Mouse (Mus musculus) lung, postnatal 0 days (tissue): ENCODE measurements around the gene Fras1. TPM values are rescaled to one million over a fixed set of nuclear protein-coding genes. Genes with fewer than 3 reads are reported as not detected.
A peak's percentile ranks its signal among the peaks of the same experiment; 100 is the strongest.

ENCODE experiments used
- ATAC-seq: fragments of 200-750 bp; cut with Nextera tagmentation; 2 replicates; pipeline ENCODE4 v1.8.0; 2017; ENCODE audit warnings: moderate library complexity
- DNase-seq: peaks from one replicate; pipeline ENCODE4 v3.0.0-alpha.2; 2016; ENCODE audit warnings: low spot score
- H3K27ac ChIP-seq: fragments of 300-500 bp; sonication (generic); 2 replicates; pipeline ENCODE4 v1.5.1; 2014; ENCODE audit warnings: antibody characterized with exemption, mild to moderate bottlenecking, low read length, mixed read lengths
- H3K27me3 ChIP-seq: fragments of 300-500 bp; sonication (generic); replicated peaks from 2 replicates; pipeline ENCODE4 v1.6.1; 2014; ENCODE audit warnings: low read length, mixed read lengths; ENCODE audit not compliant: insufficient read depth
- H3K36me3 ChIP-seq: fragments of 300-500 bp; sonication (generic); 2 replicates; pipeline ENCODE4 v1.6.1; 2014; ENCODE audit warnings: low read length, mixed read lengths; ENCODE audit not compliant: insufficient read depth
- H3K4me1 ChIP-seq: fragments of 300-500 bp; sonication (generic); 2 replicates; pipeline ENCODE4 v1.6.1; 2014; ENCODE audit warnings: antibody characterized with exemption, low read depth, low read length, mixed read lengths; ENCODE audit not compliant: insufficient read depth
- H3K4me2 ChIP-seq: fragments of 300-500 bp; sonication (generic); replicated peaks from 2 replicates; pipeline ENCODE4 v1.6.1; 2014; ENCODE audit warnings: low read depth, mild to moderate bottlenecking, low read length, moderate library complexity, mixed read lengths
- H3K4me3 ChIP-seq: fragments of 300-500 bp; sonication (generic); 2 replicates; pipeline ENCODE4 v1.5.1; 2014; ENCODE audit warnings: low read depth, low read length
- H3K9ac ChIP-seq: fragments of 300-500 bp; sonication (generic); replicated peaks from 2 replicates; pipeline ENCODE4 v1.6.1; 2014; ENCODE audit warnings: low read depth, mild to moderate bottlenecking
- H3K9me3 ChIP-seq: fragments of 300-500 bp; sonication (generic); 2 replicates; pipeline ENCODE4 v1.6.1; 2016; ENCODE audit warnings: low read length, mixed read lengths
- CTCF ChIP-seq: IDR thresholded peaks from 2 replicates; pipeline ENCODE4 v1.5.1; 2016; ENCODE audit warnings: antibody characterized with exemption, mild to moderate bottlenecking
- EP300 ChIP-seq: IDR thresholded peaks from 2 replicates; pipeline ENCODE4 v1.6.1; 2016; ENCODE audit warnings: antibody characterized with exemption, mild to moderate bottlenecking, control low read depth
- WGBS: fragments of 180-500 bp; shearing (Covaris S2); extraction: QIAGEN DNeasy Blood & Tissue Kit; methylation state at CpG from one replicate; pipeline ENCODE4 v1.1.7; 2014; 5-methylcytosine and 5-hydroxymethylcytosine counted together
- polyA plus RNA-seq: library from polyadenylated mRNA; unstranded; fragments of >200 nt; fragmentation: Nextera tagmentation; extraction: Ambion mirVana; gene quantifications from 2 replicates; pipeline ENCODE4 v1.2.1, GENCODE M21; 2015

The Fras1 gene
- polyA plus RNA-seq, 1 experiment from 2014 or later = 8.0 TPM

- WGBS = 92% methylated on average over 7 of the region's 7 CpGs
- Histone ChIP-seq H3K9ac (no peak overlapping the region), H3K27ac (no peak overlapping the region), H3K4me1 (no peaks in the 10 kb centered on the region), H3K27me3 (no peaks in the 10 kb centered on the region), H3K36me3 (no peaks in the 10 kb centered on the region), H3K9me3 (no peaks in the 10 kb centered on the region), H3K4me2 (no peak overlapping the region), H3K4me3 (no peak overlapping the region)
- DNase-seq (no peak), ATAC-seq (no peak)
- TF ChIP-seq EP300 (no peak), CTCF (no peak)
Observed at GRCm38 (mm10) chr5:96494502-96495292, 120.9 kb downstream of the Fras1 start.

GRCm38 (mm10) chr5:96498083-96498482, 124.3 kb downstream of the Fras1 start:
- H3K4me2 ChIP-seq = no peak overlapping the region
- 58% methylated on average over 2 of the region's 2 CpGs for WGBS
- TF ChIP-seq EP300 = no peak
- no peak for TF ChIP-seq CTCF
- no peaks in the 10 kb centered on the region for H3K9me3 ChIP-seq
- H3K27me3 ChIP-seq = no peaks in the 10 kb centered on the region
- no peak overlapping the region for H3K9ac ChIP-seq
- no peaks in the 10 kb centered on the region for H3K4me1 ChIP-seq
- ATAC-seq (no peak), DNase-seq (no peak)
- H3K4me3 ChIP-seq = no peak overlapping the region
- no peak overlapping the region for H3K27ac ChIP-seq
- H3K36me3 ChIP-seq = no peaks in the 10 kb centered on the region

GRCm38 (mm10) chr5:96501783-96502182, 128.0 kb downstream of the Fras1 start:
- H3K27ac ChIP-seq = no peak overlapping the region
- WGBS = 71% methylated on average over 4 of the region's 4 CpGs
- no peaks in the 10 kb centered on the region for H3K4me1 ChIP-seq
- H3K36me3 ChIP-seq = no peaks in the 10 kb centered on the region
- no peaks in the 10 kb centered on the region for H3K27me3 ChIP-seq
- no peak overlapping the region for H3K9ac ChIP-seq
- no peak overlapping the region for H3K4me2 ChIP-seq
- H3K9me3 ChIP-seq = no peaks in the 10 kb centered on the region
- ATAC-seq (0 out of 2 replicates have a peak, but pooled peaks have one; percentile 11), DNase-seq (peak; percentile 33)
- no peak for TF ChIP-seq CTCF
- no peak for TF ChIP-seq EP300
- H3K4me3 ChIP-seq = no peak overlapping the region

GRCm38 (mm10) chr5:96502400-96502799, 128.6 kb downstream of the Fras1 start:
- no peak overlapping the region for H3K4me3 ChIP-seq
- TF ChIP-seq EP300 (no peak), CTCF (no peak)
- no peak overlapping the region for H3K4me2 ChIP-seq
- WGBS = 85% methylated on average over 1 of the region's 1 CpGs
- ATAC-seq = no peak
- H3K27ac ChIP-seq = no peak overlapping the region
- no peak for DNase-seq
- no peaks in the 10 kb centered on the region for H3K36me3 ChIP-seq
- no peak overlapping the region for H3K9ac ChIP-seq
- H3K4me1 ChIP-seq = no peaks in the 10 kb centered on the region
- H3K9me3 ChIP-seq = no peaks in the 10 kb centered on the region
- H3K27me3 ChIP-seq = no peaks in the 10 kb centered on the region

GRCm38 (mm10) chr5:96511005-96511404, 137.2 kb downstream of the Fras1 start:
- TF ChIP-seq CTCF (no peak), EP300 (no peak)
- Histone ChIP-seq H3K27me3 (no peaks in the 10 kb centered on the region), H3K4me3 (no peak overlapping the region), H3K27ac (no peak overlapping the region), H3K36me3 (no peaks in the 10 kb centered on the region), H3K9me3 (no peaks in the 10 kb centered on the region), H3K4me1 (no peaks in the 10 kb centered on the region), H3K4me2 (no peak overlapping the region), H3K9ac (no peak overlapping the region)
- ATAC-seq (no peak), DNase-seq (no peak)
- WGBS = 73% methylated on average over 5 of the region's 5 CpGs

GRCm38 (mm10) chr5:96513327-96513726, 139.6 kb downstream of the Fras1 start:
- TF ChIP-seq EP300 = no peak
- no peak for TF ChIP-seq CTCF
- ATAC-seq = no peak
- no peak overlapping the region for H3K4me3 ChIP-seq

More at GRCm38 (mm10) chr5:96513327-96513726, 139.6 kb downstream of the Fras1 start:
- 75% methylated on average over 4 of the region's 4 CpGs for WGBS
- Histone ChIP-seq H3K4me2 (no peak overlapping the region), H3K4me1 (no peaks in the 10 kb centered on the region), H3K9me3 (no peaks in the 10 kb centered on the region), H3K9ac (no peak overlapping the region), H3K27ac (no peak overlapping the region), H3K27me3 (no peaks in the 10 kb centered on the region), H3K36me3 (no peaks in the 10 kb centered on the region)
- DNase-seq = no peak
